Mouse (Mus musculus): ENCODE results near the gene Coro1a.

DNA sequence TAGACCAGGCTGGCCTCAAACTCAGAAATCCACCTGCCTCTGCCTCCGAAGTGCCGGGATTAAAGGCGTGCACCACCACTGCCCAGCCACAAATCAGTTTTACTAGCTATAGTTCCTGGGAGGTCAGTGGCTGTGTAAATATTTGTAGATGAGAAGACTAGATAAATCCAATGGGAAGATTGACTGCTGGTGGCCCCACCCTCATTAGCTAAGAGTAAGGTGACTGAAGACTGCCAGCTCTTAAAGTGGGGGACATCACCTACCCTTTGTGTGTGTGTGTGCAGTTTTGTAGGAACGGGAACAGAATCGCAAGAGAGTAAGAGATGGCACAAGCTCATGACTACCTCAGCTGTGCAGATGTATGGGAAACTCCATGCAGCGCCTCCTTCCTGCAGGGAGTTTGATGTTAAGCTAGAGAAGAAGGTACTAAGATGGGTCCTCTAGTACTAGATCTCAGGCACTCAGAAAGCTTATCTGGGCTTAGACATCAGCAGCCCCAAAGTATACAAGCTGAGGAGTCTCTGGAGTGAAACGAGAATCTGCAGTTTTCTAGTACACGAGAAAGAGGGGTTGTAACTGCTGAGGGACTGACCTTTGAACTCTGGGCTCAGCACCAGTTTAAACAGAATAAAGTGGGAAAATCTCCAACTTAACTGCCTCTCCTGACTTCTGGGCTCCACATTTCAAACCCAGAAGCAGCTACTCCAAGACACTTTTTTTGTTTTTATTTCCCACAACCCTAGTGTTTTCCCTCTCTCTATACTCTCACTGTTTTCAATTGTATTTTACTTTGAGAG is 28.8 kb downstream of the Coro1a start:
- no peak for TF ChIP-seq CTCF (conservative IDR thresholded peaks at IDR 0.05; ENCODE audit: insufficient read depth, insufficient read length, low read depth, low read length)
- TF ChIP-seq POLR2A (IDR thresholded peaks at IDR 0.05; ENCODE audit: low read depth, low read length): no peak

Data from kidney, adult 2 months (tissue).